Mouse (Mus musculus): Measurements from ENCODE around the gene Btg3. TPM values are rescaled to one million over a fixed set of nuclear protein-coding genes. Genes with fewer than 3 reads are reported as not detected.

Btg3 gene
- polyA plus RNA-seq, 1 experiment from 2014 or later, result 31.5 TPM

DNA sequence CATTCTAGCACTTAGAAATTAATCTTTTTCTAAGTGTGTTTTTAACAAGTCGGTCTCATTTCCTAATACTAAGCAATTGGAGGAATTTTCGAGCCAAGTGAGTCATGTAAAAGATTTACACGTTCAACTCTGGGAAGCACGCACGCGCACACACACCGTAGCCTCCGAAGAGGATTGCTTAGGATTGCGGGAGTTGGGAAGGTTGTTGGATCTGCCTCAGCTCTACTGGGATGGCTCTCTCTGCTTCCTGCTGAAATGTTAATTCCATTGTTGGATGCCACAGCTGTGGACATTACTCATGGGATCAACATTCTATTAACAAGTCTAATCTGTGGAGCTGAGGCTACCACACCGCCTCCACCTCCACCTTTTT is 74.3 kb downstream of the Btg3 start:
- DNase-seq (ENCODE audit: low spot score) (no peak), ATAC-seq (ENCODE audit: insufficient number of reproducible peaks, low FRiP score, low TSS enrichment, low read depth) (no peak)
- H3K9me3 ChIP-seq (ENCODE audit: control insufficient read depth, low read length), result no peaks in the 10 kb centered on the region
- no peaks in the 10 kb centered on the region for H3K27me3 ChIP-seq (ENCODE audit: control insufficient read depth, insufficient read depth, low read length)
- H3K9ac ChIP-seq (ENCODE audit: low read length), result peak overlapping the region; percentile 90; the same call in 1 of the 2 replicates
- H3K27ac ChIP-seq (replicated peaks; ENCODE audit: low read depth, low read length), result no peak overlapping the region
- H3K36me3 ChIP-seq (ENCODE audit: control insufficient read depth, insufficient read depth, low read length), result no peaks in the 10 kb centered on the region
- H3K4me1 ChIP-seq (ENCODE audit: control insufficient read depth, insufficient read depth, low read length), result peaks cover 3% of the 10 kb centered on the region; the same call in 1 of the 2 replicates
- peak overlapping the region; percentile 76 for H3K4me2 ChIP-seq (ENCODE audit: low read depth, severe bottlenecking)
- 12% methylated on average over 10 of the region's 10 CpGs for WGBS
- H3K4me3 ChIP-seq (ENCODE audit: low read depth, low read length), result peak overlapping the region; percentile 88

DNA sequence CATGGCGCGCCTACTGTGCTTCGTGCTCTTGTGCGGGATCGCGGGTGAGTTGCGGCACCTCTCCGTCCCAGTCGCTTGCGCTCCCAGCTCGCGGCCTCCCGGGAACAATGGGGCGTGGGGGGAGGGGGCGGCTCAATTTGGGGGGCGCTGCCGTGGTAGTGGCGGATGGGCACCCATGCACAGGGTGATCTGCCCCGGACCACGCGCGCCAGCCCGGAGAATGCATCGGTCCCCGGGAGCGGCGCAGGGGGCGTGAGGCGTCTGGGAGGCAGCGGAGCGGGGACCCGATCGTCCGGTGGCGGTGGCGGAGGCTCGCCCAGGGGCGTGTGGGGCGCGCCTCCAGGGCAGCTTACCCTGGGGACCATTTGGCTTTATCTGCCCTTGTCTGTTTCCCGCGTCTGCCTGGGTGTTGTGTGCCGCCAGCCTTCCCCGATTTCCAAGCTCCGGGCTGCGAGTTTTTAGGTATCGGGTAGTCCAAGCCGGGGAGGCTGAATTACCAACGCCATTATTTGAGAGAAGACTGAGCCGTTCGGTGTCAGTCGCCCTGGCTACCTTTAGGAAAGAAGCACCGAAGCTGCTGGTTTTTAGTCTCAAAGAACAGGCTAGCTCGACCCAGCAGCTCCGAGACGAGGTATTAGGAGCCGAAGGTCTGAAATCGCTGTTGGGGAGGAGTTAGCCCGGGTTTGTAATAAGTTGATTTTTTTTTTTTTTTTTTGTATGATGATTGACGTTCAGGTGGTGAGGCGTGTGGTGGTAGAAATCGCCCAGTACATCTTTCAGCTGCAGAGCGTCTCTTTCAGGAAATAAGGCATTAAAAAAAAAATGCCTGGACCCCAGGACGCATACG is 74.9 kb downstream of the Btg3 start:
- H3K27me3 ChIP-seq (ENCODE audit: control insufficient read depth, insufficient read depth, low read length), result no peaks in the 10 kb centered on the region
- no peaks in the 10 kb centered on the region for H3K36me3 ChIP-seq (ENCODE audit: control insufficient read depth, insufficient read depth, low read length)
- H3K9ac ChIP-seq (ENCODE audit: low read length), result peak overlapping the region; percentile 90
- DNase-seq (ENCODE audit: low spot score), result no peak
- WGBS, result under 1% methylated on average over 64 of the region's 65 CpGs
- peak overlapping the region; percentile 76 for H3K4me2 ChIP-seq (ENCODE audit: low read depth, severe bottlenecking)
- peaks cover 3% of the 10 kb centered on the region; the same call in 1 of the 2 replicates for H3K4me1 ChIP-seq (ENCODE audit: control insufficient read depth, insufficient read depth, low read length)
- peak overlapping the region; percentile 47 for H3K27ac ChIP-seq (replicated peaks; ENCODE audit: low read depth, low read length)
- H3K9me3 ChIP-seq (ENCODE audit: control insufficient read depth, low read length), result no peaks in the 10 kb centered on the region
- peak; percentile 42; the same call in 1 of the 2 replicates for ATAC-seq (ENCODE audit: insufficient number of reproducible peaks, low FRiP score, low TSS enrichment, low read depth)
- H3K4me3 ChIP-seq (ENCODE audit: low read depth, low read length), result peak overlapping the region; percentile 88

- H3K36me3 ChIP-seq (ENCODE audit: control insufficient read depth, insufficient read depth, low read length), result no peaks in the 10 kb centered on the region
- H3K4me3 ChIP-seq (ENCODE audit: low read depth, low read length), result peak within 1 kb of the TSS; percentile 88
- WGBS, result under 1% methylated on average over 34 of the region's 34 CpGs
- peak within 1 kb of the TSS; percentile 47 for H3K27ac ChIP-seq (replicated peaks; ENCODE audit: low read depth, low read length)
- peak within 1 kb of the TSS; percentile 90 for H3K9ac ChIP-seq (ENCODE audit: low read length)
- ATAC-seq (ENCODE audit: insufficient number of reproducible peaks, low FRiP score, low TSS enrichment, low read depth) (peak; percentile 92), DNase-seq (ENCODE audit: low spot score) (peak; percentile 91)
- peaks cover 3% of the 10 kb centered on the region; the same call in 1 of the 2 replicates for H3K4me1 ChIP-seq (ENCODE audit: control insufficient read depth, insufficient read depth, low read length)
- H3K9me3 ChIP-seq (ENCODE audit: control insufficient read depth, low read length), result no peaks in the 10 kb centered on the region
- H3K27me3 ChIP-seq (ENCODE audit: control insufficient read depth, insufficient read depth, low read length), result no peaks in the 10 kb centered on the region
- H3K4me2 ChIP-seq (ENCODE audit: low read depth, severe bottlenecking), result peak within 1 kb of the TSS; percentile 76
Measured at GRCm38 (mm10) chr16:78301183-78301830, 75.7 kb downstream of the Btg3 start, which contains the start of gene Cxadr. Gene Cxadr, plus strand, starts transcription at chr16:78301489.

- Histone ChIP-seq H3K27ac (replicated peaks; ENCODE audit: low read depth, low read length) (no peak overlapping the region), H3K4me2 (ENCODE audit: low read depth, severe bottlenecking) (no peak overlapping the region), H3K9me3 (ENCODE audit: control insufficient read depth, low read length) (no peaks in the 10 kb centered on the region), H3K4me1 (ENCODE audit: control insufficient read depth, insufficient read depth, low read length) (no peaks in the 10 kb centered on the region), H3K4me3 (ENCODE audit: low read depth, low read length) (no peak overlapping the region), H3K27me3 (ENCODE audit: control insufficient read depth, insufficient read depth, low read length) (no peaks in the 10 kb centered on the region), H3K9ac (ENCODE audit: low read length) (no peak overlapping the region), H3K36me3 (ENCODE audit: control insufficient read depth, insufficient read depth, low read length) (no peaks in the 10 kb centered on the region)
- no peak for DNase-seq (ENCODE audit: low spot score)
- ATAC-seq (ENCODE audit: insufficient number of reproducible peaks, low FRiP score, low TSS enrichment, low read depth), result no peak
- WGBS, result 77% methylated on average over 9 of the region's 9 CpGs
Measured at GRCm38 (mm10) chr16:78296114-78296513, 80.9 kb downstream of the Btg3 start.

- WGBS, result 56% methylated on average over 3 of the region's 4 CpGs
- no peaks in the 10 kb centered on the region for H3K27me3 ChIP-seq (ENCODE audit: control insufficient read depth, insufficient read depth, low read length)
Measured at GRCm38 (mm10) chr16:78295601-78296000, 81.4 kb downstream of the Btg3 start.

GRCm38 (mm10) chr16:78294606-78295275 is 82.3 kb downstream of the Btg3 start:
- WGBS, result 38% methylated on average over 5 of the region's 5 CpGs
- DNase-seq (ENCODE audit: low spot score), result no peak
- Histone ChIP-seq H3K27me3 (ENCODE audit: control insufficient read depth, insufficient read depth, low read length) (no peaks in the 10 kb centered on the region), H3K9ac (ENCODE audit: low read length) (no peak overlapping the region), H3K36me3 (ENCODE audit: control insufficient read depth, insufficient read depth, low read length) (no peaks in the 10 kb centered on the region), H3K4me1 (ENCODE audit: control insufficient read depth, insufficient read depth, low read length) (no peaks in the 10 kb centered on the region), H3K27ac (replicated peaks; ENCODE audit: low read depth, low read length) (no peak overlapping the region), H3K4me3 (ENCODE audit: low read depth, low read length) (no peak overlapping the region), H3K4me2 (ENCODE audit: low read depth, severe bottlenecking) (no peak overlapping the region), H3K9me3 (ENCODE audit: control insufficient read depth, low read length) (no peaks in the 10 kb centered on the region)
- ATAC-seq (ENCODE audit: insufficient number of reproducible peaks, low FRiP score, low TSS enrichment, low read depth), result no peak

More at GRCm38 (mm10) chr16:78295601-78296000, 81.4 kb downstream of the Btg3 start:
- Histone ChIP-seq H3K4me2 (ENCODE audit: low read depth, severe bottlenecking) (no peak overlapping the region), H3K9ac (ENCODE audit: low read length) (no peak overlapping the region), H3K36me3 (ENCODE audit: control insufficient read depth, insufficient read depth, low read length) (no peaks in the 10 kb centered on the region), H3K4me3 (ENCODE audit: low read depth, low read length) (no peak overlapping the region), H3K9me3 (ENCODE audit: control insufficient read depth, low read length) (no peaks in the 10 kb centered on the region), H3K4me1 (ENCODE audit: control insufficient read depth, insufficient read depth, low read length) (no peaks in the 10 kb centered on the region), H3K27ac (replicated peaks; ENCODE audit: low read depth, low read length) (no peak overlapping the region)
- DNase-seq (ENCODE audit: low spot score) (no peak), ATAC-seq (ENCODE audit: insufficient number of reproducible peaks, low FRiP score, low TSS enrichment, low read depth) (no peak)

DNA sequence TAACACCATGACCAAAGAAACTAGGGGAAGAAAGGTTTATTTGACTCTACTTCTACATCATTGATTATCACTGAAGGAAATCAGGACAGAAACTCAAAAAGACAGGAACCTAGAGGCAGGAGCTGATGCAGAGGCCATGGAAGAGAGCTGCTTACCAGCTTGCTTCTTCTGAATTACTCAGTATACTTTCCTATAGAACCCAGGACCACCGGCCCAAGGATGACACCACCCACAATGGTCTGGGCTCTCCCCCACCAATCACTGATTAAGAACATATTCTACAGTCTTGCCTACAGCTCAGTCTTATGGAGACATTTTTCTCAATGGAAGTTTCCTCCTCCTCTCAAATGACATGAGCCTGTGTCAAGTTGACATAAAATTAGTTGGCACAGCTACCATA is 82.9 kb downstream of the Btg3 start:
- 83% methylated on average over 1 of the region's 1 CpGs for WGBS
- DNase-seq (ENCODE audit: low spot score), result no peak

GRCm38 (mm10) chr16:78283231-78283630 is 93.8 kb downstream of the Btg3 start:
- Histone ChIP-seq H3K9ac (ENCODE audit: low read length) (no peak overlapping the region), H3K4me2 (ENCODE audit: low read depth, severe bottlenecking) (no peak overlapping the region), H3K4me1 (ENCODE audit: control insufficient read depth, insufficient read depth, low read length) (no peaks in the 10 kb centered on the region), H3K9me3 (ENCODE audit: control insufficient read depth, low read length) (no peaks in the 10 kb centered on the region), H3K27ac (replicated peaks; ENCODE audit: low read depth, low read length) (no peak overlapping the region), H3K4me3 (ENCODE audit: low read depth, low read length) (no peak overlapping the region), H3K27me3 (ENCODE audit: control insufficient read depth, insufficient read depth, low read length) (no peaks in the 10 kb centered on the region), H3K36me3 (ENCODE audit: control insufficient read depth, insufficient read depth, low read length) (no peaks in the 10 kb centered on the region)
- ATAC-seq (ENCODE audit: insufficient number of reproducible peaks, low FRiP score, low TSS enrichment, low read depth), result no peak
- WGBS, result 86% methylated on average over 5 of the region's 5 CpGs
- DNase-seq (ENCODE audit: low spot score), result no peak

More for the DNA sequence above, 82.9 kb downstream of the Btg3 start:
- no peaks in the 10 kb centered on the region for H3K9me3 ChIP-seq (ENCODE audit: control insufficient read depth, low read length)
- H3K4me3 ChIP-seq (ENCODE audit: low read depth, low read length), result no peak overlapping the region
- H3K4me1 ChIP-seq (ENCODE audit: control insufficient read depth, insufficient read depth, low read length), result no peaks in the 10 kb centered on the region
- H3K27ac ChIP-seq (replicated peaks; ENCODE audit: low read depth, low read length), result no peak overlapping the region
- no peak overlapping the region for H3K9ac ChIP-seq (ENCODE audit: low read length)
- H3K27me3 ChIP-seq (ENCODE audit: control insufficient read depth, insufficient read depth, low read length), result no peaks in the 10 kb centered on the region
- H3K4me2 ChIP-seq (ENCODE audit: low read depth, severe bottlenecking), result no peak overlapping the region
- no peaks in the 10 kb centered on the region for H3K36me3 ChIP-seq (ENCODE audit: control insufficient read depth, insufficient read depth, low read length)
- ATAC-seq (ENCODE audit: insufficient number of reproducible peaks, low FRiP score, low TSS enrichment, low read depth), result no peak

Data from limb, embryonic 11.5 days (tissue).